Mouse (Mus musculus): Measurements from ENCODE around the gene Slc10a7. TPM values are rescaled to one million over a fixed set of nuclear protein-coding genes. Genes with fewer than 3 reads are reported as not detected.
"Not testable (repeated sequence)": the region's sequence is repeated elsewhere in the genome, so short reads cannot be mapped to it uniquely, and the experiment has no call there.

Slc10a7 gene
- polyA plus RNA-seq (2015; fragmentation: Nextera tagmentation; extraction: Ambion mirVana): 10.1 and 11.8 TPM in 2 replicates

DNA sequence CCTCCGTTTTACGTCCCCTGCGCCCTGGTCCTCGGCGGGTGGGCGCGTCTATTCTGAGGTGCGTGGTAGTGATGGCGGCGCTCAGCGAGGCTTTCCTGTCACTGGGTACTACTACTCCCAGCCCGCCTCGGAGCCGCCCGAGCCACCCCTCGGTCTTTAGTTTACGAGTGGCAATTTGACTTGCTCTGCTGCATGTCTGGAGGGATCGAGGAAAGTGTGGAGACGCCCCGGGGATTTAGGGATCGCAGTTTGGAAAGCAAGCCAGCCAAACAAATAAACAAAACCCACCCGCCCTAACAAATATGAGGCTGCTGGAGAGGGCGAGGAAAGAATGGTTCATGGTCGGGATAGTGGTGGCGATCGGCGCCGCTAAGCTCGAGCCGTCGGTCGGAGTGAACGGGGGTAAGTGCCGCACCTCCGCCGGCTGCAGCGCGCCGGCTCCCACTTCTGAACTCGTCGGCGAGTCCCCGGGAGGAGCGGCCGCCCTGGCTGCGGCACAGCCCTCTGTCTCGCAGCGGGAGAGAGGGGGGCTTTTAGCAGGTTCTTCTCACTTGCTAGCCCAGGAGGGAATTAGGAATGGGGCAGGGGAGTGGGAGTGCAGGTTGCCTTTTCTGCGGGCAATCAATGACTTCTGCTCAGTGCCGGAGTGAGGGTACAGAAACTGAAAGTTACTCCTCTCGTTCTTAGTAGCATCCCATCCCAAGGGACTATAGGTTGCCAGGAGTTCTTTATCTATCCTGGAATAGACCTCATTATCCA is at the start of gene Slc10a7:
Gene Slc10a7 (plus strand): TSS at position 74 of the 759 bp plus-strand sequence.
- Histone ChIP-seq H3K36me3 (ENCODE audit: control insufficient read depth, insufficient read depth, low read length) (peaks cover 5% of the 10 kb centered on the region; the same call in 1 of the 2 replicates), H3K9me3 (replicated peaks; ENCODE audit: control insufficient read depth, low read length, poor library complexity, severe bottlenecking) (no peaks in the 10 kb centered on the region), H3K4me1 (ENCODE audit: control insufficient read depth, insufficient read depth, low read length) (peaks cover 17% of the 10 kb centered on the region), H3K4me2 (ENCODE audit: low read length) (peak within 1 kb of the TSS; percentile 93), H3K9ac (ENCODE audit: low read depth, low read length) (peak within 1 kb of the TSS; percentile 99), H3K4me3 (ENCODE audit: low read depth, low read length) (peak within 1 kb of the TSS; percentile 96), H3K27ac (ENCODE audit: low read length) (peak within 1 kb of the TSS; percentile 92), H3K27me3 (ENCODE audit: control insufficient read depth, insufficient read depth, low read depth, low read length) (no peaks in the 10 kb centered on the region)
- ATAC-seq: peak; percentile 98
- under 1% methylated on average over 49 of the region's 51 CpGs for WGBS

DNA sequence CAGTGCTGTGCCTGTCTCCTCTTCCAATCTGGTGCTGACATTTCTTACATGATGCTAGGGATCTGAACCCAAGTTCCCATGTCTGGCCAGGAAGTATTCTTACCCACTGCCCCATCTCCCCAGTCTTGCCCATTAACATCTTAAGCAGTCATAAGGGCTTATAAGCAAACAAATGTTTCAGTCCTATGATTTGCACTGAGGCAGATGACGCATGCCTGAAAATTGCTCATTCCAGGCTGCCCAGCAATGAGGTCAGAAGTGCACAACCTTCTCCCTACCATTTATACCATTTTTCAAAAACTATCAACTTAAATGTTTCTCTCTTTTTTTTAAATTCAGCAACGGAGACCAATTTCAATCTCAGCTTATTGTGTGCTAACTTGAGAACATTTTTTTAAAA is 45.2 kb upstream of the Slc10a7 start:
- Histone ChIP-seq H3K9ac (ENCODE audit: low read depth, low read length) (no peak overlapping the region), H3K4me2 (ENCODE audit: low read length) (no peak overlapping the region), H3K27me3 (ENCODE audit: control insufficient read depth, insufficient read depth, low read depth, low read length) (no peaks in the 10 kb centered on the region), H3K36me3 (ENCODE audit: control insufficient read depth, insufficient read depth, low read length) (no peaks in the 10 kb centered on the region), H3K27ac (ENCODE audit: low read length) (no peak overlapping the region), H3K4me3 (ENCODE audit: low read depth, low read length) (no peak overlapping the region), H3K4me1 (ENCODE audit: control insufficient read depth, insufficient read depth, low read length) (no peaks in the 10 kb centered on the region), H3K9me3 (replicated peaks; ENCODE audit: control insufficient read depth, low read length, poor library complexity, severe bottlenecking) (no peaks in the 10 kb centered on the region)
- no peak for ATAC-seq
- WGBS: 92% methylated on average over 2 of the region's 2 CpGs

DNA sequence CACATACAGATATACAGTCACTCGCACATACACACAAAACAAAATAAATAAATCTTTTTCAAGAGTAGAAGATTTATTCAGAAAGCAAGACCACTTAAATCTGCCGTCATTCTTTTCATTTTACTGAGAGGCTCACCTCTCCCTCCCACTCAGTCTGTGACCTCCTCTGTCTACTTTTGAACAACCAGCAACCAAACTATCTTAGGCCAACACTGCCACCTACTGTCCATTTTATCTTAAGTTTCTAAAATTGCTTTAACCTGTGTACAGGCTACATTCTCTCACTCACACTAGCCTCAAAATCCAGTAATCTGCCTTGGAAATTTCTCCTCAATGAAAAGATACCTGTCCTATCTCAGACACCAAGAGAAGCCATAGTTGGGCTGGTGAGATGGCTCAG is 41.3 kb upstream of the Slc10a7 start:
- no peak overlapping the region for H3K4me3 ChIP-seq (ENCODE audit: low read depth, low read length)
- no peaks in the 10 kb centered on the region for H3K36me3 ChIP-seq (ENCODE audit: control insufficient read depth, insufficient read depth, low read length)
- no peak overlapping the region for H3K9ac ChIP-seq (ENCODE audit: low read depth, low read length)
- no peaks in the 10 kb centered on the region for H3K4me1 ChIP-seq (ENCODE audit: control insufficient read depth, insufficient read depth, low read length)
- no peaks in the 10 kb centered on the region for H3K27me3 ChIP-seq (ENCODE audit: control insufficient read depth, insufficient read depth, low read depth, low read length)
- no peaks in the 10 kb centered on the region for H3K9me3 ChIP-seq (replicated peaks; ENCODE audit: control insufficient read depth, low read length, poor library complexity, severe bottlenecking)
- no peak overlapping the region for H3K27ac ChIP-seq (ENCODE audit: low read length)
- no peak overlapping the region for H3K4me2 ChIP-seq (ENCODE audit: low read length)
- WGBS: 80% methylated on average over 2 of the region's 2 CpGs
- no peak for ATAC-seq

DNA sequence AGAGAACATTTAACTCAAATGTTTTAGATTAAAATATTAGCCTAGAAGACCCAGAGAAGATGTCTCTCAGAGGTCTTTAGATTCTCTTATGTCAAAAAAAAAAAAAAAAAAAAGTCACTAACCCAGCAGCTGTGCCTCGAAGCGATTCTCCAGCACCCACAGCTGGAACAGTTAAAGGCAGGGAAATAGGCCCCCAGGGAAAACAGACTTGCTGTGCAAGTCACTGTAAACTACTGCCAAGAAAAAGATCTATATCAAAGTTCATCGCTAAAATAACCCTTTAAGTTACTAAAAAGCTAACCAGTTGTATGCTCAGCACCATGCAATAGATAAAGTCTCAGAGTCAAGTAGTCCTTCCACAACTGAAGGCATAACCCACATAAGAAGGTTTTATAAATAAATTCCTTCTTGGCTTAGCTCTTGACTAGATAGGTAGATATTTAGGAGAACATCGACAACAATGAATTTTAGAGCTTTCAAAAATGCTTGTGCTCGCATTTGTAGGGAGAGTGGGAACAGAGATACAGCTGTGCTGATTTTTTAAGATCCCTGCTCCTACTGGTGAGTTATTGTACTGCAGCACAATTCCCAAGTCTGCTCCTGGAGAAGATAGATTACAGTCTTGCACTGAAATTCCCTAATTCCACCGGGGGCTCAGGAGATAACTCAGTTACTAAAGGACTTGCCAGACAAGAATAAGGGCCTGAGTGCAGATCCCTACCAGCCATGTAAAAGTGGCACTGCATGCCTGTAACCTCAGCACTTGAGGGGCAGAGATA is 31.9 kb upstream of the Slc10a7 start:
- Histone ChIP-seq H3K9me3 (replicated peaks; ENCODE audit: control insufficient read depth, low read length, poor library complexity, severe bottlenecking) (no peaks in the 10 kb centered on the region), H3K4me3 (ENCODE audit: low read depth, low read length) (no peak overlapping the region), H3K36me3 (ENCODE audit: control insufficient read depth, insufficient read depth, low read length) (no peaks in the 10 kb centered on the region), H3K4me1 (ENCODE audit: control insufficient read depth, insufficient read depth, low read length) (no peaks in the 10 kb centered on the region), H3K27ac (ENCODE audit: low read length) (no peak overlapping the region), H3K9ac (ENCODE audit: low read depth, low read length) (no peak overlapping the region), H3K27me3 (ENCODE audit: control insufficient read depth, insufficient read depth, low read depth, low read length) (no peaks in the 10 kb centered on the region), H3K4me2 (ENCODE audit: low read length) (no peak overlapping the region)
- 57% methylated on average over 6 of the region's 6 CpGs for WGBS
- ATAC-seq: no peak

DNA sequence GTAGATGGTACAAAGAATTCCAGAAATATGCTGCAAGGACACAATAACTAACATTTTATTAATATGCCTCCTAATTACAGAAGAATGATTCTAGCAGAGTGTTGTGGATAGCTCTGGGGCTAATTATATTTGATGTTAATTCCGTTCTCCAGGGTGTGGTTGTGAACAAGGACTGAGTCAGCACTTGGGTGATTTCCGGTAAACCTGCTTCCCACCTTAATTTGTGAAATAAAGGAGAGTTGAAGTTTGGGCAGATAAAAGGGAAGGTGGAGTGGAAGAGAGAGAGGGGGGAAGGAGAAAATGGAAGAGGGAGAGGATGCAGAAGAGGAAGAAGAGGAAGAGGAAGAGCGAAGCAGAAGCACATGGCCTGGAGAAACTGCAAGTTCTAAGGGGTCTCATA is 19.4 kb upstream of the Slc10a7 start:
- Histone ChIP-seq H3K36me3 (ENCODE audit: control insufficient read depth, insufficient read depth, low read length) (no peaks in the 10 kb centered on the region), H3K27ac (ENCODE audit: low read length) (no peak overlapping the region), H3K9ac (ENCODE audit: low read depth, low read length) (no peak overlapping the region), H3K4me3 (ENCODE audit: low read depth, low read length) (no peak overlapping the region), H3K4me1 (ENCODE audit: control insufficient read depth, insufficient read depth, low read length) (no peaks in the 10 kb centered on the region), H3K9me3 (replicated peaks; ENCODE audit: control insufficient read depth, low read length, poor library complexity, severe bottlenecking) (no peaks in the 10 kb centered on the region), H3K4me2 (ENCODE audit: low read length) (no peak overlapping the region), H3K27me3 (ENCODE audit: control insufficient read depth, insufficient read depth, low read depth, low read length) (no peaks in the 10 kb centered on the region)
- WGBS: 86% methylated on average over 3 of the region's 3 CpGs
- no peak for ATAC-seq

DNA sequence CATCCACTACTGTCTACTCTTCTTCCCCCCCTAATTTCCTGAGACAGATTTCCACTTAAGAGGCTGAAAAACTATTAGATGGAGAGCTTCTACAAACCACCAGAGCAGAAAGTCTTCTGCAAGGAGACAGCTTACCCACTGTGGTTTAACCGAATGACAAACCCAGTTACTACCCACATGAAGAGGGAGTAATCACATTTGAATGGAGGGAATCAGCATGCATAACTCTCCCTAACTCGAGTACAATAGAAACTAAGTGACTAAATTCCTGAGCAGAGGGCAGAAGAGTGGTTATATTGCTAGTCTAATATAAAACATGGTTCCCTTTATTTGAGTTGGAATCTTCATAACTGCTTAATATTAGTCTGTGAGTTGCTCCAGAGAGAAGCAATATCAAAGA is 16.1 kb upstream of the Slc10a7 start:
- Histone ChIP-seq H3K27ac (ENCODE audit: low read length) (no peak overlapping the region), H3K9me3 (replicated peaks; ENCODE audit: control insufficient read depth, low read length, poor library complexity, severe bottlenecking) (no peaks in the 10 kb centered on the region), H3K4me3 (ENCODE audit: low read depth, low read length) (no peak overlapping the region), H3K27me3 (ENCODE audit: control insufficient read depth, insufficient read depth, low read depth, low read length) (no peaks in the 10 kb centered on the region), H3K4me1 (ENCODE audit: control insufficient read depth, insufficient read depth, low read length) (no peaks in the 10 kb centered on the region), H3K4me2 (ENCODE audit: low read length) (no peak overlapping the region), H3K36me3 (ENCODE audit: control insufficient read depth, insufficient read depth, low read length) (no peaks in the 10 kb centered on the region), H3K9ac (ENCODE audit: low read depth, low read length) (no peak overlapping the region)
- WGBS: 22% methylated on average over 2 of the region's 2 CpGs
- no peak for ATAC-seq

DNA sequence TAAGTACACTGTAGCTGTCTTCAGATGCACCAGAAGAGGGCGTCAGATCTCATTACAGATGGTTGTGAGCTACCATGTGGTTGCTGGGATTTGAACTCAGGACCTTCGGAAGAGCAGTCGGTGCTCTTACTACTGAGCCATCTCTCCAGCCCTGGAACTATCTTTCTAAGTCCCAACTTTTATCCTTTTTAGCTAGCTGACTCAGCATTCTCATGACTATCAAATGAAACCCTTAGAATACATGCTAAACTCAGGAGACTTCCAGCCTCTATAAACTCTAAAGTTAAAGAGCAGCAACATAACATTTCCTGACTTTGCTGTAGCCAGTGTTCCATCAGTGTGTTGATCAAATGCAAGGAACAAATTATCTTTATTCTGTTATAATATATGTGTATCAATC is 12.9 kb upstream of the Slc10a7 start:
- not testable (repeated sequence) for ATAC-seq

DNA sequence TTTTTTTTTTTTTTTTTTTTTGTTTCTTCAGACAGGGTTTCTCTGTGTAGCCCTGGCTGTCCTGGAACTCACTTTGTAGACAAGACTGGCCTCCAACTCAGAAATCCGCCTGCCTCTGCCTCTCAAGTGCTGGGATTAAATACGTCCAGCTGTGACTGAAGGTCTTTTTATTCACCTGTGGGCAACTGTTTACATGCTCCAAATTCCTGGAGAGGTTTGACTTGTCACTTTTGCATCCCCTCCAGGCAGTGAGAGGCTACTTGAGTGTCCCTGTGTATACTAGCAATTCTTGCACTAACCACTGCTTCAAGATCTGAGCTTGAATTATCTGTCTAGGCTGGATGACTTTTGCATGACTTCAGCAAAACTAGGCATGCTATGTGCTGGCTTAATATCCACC is 6.4 kb upstream of the Slc10a7 start:
- Histone ChIP-seq H3K9ac (ENCODE audit: low read depth, low read length) (no peak overlapping the region), H3K4me3 (ENCODE audit: low read depth, low read length) (no peak overlapping the region), H3K27ac (ENCODE audit: low read length) (no peak overlapping the region), H3K9me3 (replicated peaks; ENCODE audit: control insufficient read depth, low read length, poor library complexity, severe bottlenecking) (no peaks in the 10 kb centered on the region), H3K4me2 (ENCODE audit: low read length) (no peak overlapping the region), H3K36me3 (ENCODE audit: control insufficient read depth, insufficient read depth, low read length) (peaks cover 14% of the 10 kb centered on the region), H3K4me1 (ENCODE audit: control insufficient read depth, insufficient read depth, low read length) (peaks cover 7% of the 10 kb centered on the region), H3K27me3 (ENCODE audit: control insufficient read depth, insufficient read depth, low read depth, low read length) (no peaks in the 10 kb centered on the region)
- WGBS: 71% methylated on average over 2 of the region's 2 CpGs
- no peak for ATAC-seq

More for the DNA sequence above, 12.9 kb upstream of the Slc10a7 start:
- 99% methylated on average over 3 of the region's 3 CpGs for WGBS
- H3K4me2 ChIP-seq (ENCODE audit: low read length); H3K9me3 ChIP-seq (replicated peaks; ENCODE audit: control insufficient read depth, low read length, poor library complexity, severe bottlenecking); H3K27ac ChIP-seq (ENCODE audit: low read length); H3K36me3 ChIP-seq (ENCODE audit: control insufficient read depth, insufficient read depth, low read length); H3K27me3 ChIP-seq (ENCODE audit: control insufficient read depth, insufficient read depth, low read depth, low read length); H3K4me3 ChIP-seq (ENCODE audit: low read depth, low read length); H3K9ac ChIP-seq (ENCODE audit: low read depth, low read length); H3K4me1 ChIP-seq (ENCODE audit: control insufficient read depth, insufficient read depth, low read length): not testable (repeated sequence)
